Mouse (Mus musculus): ENCODE data around the gene Noc3l.

Noc3l gene

GRCm38 (mm10) chr19:38758685-38759472 lies 60.2 kb downstream of the Noc3l start:
- no peak for DNase-seq (ENCODE audit: low read depth, low spot score)

- no peak for DNase-seq (ENCODE audit: low read depth, low spot score)
Observed at GRCm38 (mm10) chr19:38758056-38758455, 61.0 kb downstream of the Noc3l start.

GRCm38 (mm10) chr19:38757161-38757560 lies 61.9 kb downstream of the Noc3l start:
- DNase-seq (ENCODE audit: low read depth, low spot score) = no peak

GRCm38 (mm10) chr19:38750192-38750591 lies 68.8 kb downstream of the Noc3l start:
- no peak for DNase-seq (ENCODE audit: low read depth, low spot score)

GRCm38 (mm10) chr19:38746492-38747014 lies 72.5 kb downstream of the Noc3l start:
- DNase-seq (ENCODE audit: low read depth, low spot score) = no peak

GRCm38 (mm10) chr19:38745810-38746491 lies 73.1 kb downstream of the Noc3l start:
- peak; percentile 24 for DNase-seq (ENCODE audit: low read depth, low spot score)

GRCm38 (mm10) chr19:38744546-38744945 lies 74.5 kb downstream of the Noc3l start:
- DNase-seq (ENCODE audit: low read depth, low spot score) = no peak

Data from CD4-positive, CD25-positive, alpha-beta regulatory T cell, adult 2 months (primary cell).